Mouse (Mus musculus) cerebellum, adult 11-12 months (tissue): ENCODE results near the gene Trim71.

ENCODE experiments used
- DNase-seq: peaks from one replicate; pipeline ENCODE4 v3.0.0; 2022

Trim71 gene

DNA sequence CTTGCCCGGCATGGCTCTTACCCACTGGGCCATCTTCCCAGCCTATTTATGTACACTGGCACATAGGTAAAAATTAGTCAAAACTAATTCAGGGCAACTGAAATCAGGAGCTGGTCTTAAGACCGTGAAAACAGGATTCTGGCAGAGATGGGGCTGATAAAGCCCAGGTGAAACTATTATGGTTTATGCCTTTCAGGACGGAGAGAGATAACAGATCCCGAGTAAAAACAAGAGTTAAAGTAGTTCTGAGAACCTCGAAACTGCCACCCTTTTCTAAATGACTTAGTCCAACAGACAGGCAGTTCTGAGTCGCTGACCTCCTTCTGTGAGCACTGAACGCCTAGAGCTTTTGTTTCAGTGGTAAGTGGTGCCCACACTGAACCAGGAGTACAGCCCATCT is 92.3 kb downstream of the Trim71 start:
- DNase-seq, result no peak

DNA sequence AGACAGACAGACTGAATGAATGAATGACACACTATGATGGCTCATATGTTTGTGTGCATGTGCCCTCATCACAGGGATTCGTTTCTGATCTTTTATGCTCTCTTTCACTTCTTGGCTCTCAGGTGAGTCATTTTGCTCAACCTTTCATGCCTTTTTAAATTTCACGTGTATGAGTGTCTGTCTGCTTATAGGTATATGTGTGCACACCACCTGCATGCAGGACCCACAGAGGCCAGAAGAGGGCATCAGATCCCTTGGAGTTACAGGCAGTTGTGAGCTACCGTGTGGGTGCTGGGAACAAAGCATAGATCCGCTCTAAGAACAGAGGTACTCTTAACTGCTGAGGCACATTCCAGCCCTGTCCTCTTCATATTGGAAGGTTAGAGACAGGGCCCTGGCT is 95.5 kb downstream of the Trim71 start:
- DNase-seq, result no peak

GRCm38 (mm10) chr9:114468217-114468616 is 96.0 kb downstream of the Trim71 start:
- DNase-seq, result no peak

GRCm38 (mm10) chr9:114466871-114467270 is 97.3 kb downstream of the Trim71 start:
- no peak for DNase-seq

GRCm38 (mm10) chr9:114465442-114465841 is 98.7 kb downstream of the Trim71 start:
- no peak for DNase-seq

DNA sequence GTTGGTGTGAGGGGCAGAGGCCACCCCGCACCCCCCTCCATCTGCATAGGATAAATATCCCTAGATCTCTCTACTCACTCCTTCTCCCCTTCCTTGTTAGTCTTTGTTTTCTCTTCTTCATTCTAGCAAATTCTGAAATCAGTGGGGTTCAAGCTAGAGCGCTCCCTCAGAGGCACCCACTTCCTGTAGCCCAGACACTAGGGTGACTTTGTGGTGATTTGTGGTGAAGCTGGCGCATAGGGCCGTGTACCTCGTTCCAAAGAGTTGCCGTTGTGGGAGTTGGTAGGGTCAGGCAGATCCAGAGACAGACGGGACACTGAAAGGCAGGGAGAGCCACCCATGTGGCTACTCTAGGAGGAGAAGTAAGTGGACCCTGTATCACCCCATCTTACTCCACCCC is 101.6 kb downstream of the Trim71 start:
- DNase-seq, result no peak

- no peak for DNase-seq
These were observed 105.7 kb downstream of the Trim71 start for GRCm38 (mm10) chr9:114458436-114458835.
